Mouse (Mus musculus): ENCODE measurements around the gene Atxn1. TPM values are rescaled to one million over a fixed set of nuclear protein-coding genes. Genes with fewer than 3 reads are reported as not detected.

The Atxn1 gene
- polyA plus RNA-seq, 1 experiment, result 59.3 TPM

- no peak overlapping the region for H3K4me3 ChIP-seq (ENCODE audit: insufficient read depth, low read length)
- TF ChIP-seq CTCF (IDR thresholded peaks at IDR 0.05; ENCODE audit: borderline replicate concordance, insufficient read depth, low read length) (no peak), POLR2A (IDR thresholded peaks at IDR 0.05; ENCODE audit: low read depth, low read length) (no peak)
- H3K4me1 ChIP-seq (ENCODE audit: control insufficient read depth, insufficient read depth, low read length), result no peaks in the 10 kb centered on the region; the same call in 1 of the 2 replicates
- no peak overlapping the region for H3K27ac ChIP-seq (ENCODE audit: insufficient read depth, low read length)
Measured at GRCm38 (mm10) chr13:45629750-45630149, 335.1 kb downstream of the Atxn1 start.

- H3K4me1 ChIP-seq (ENCODE audit: control insufficient read depth, insufficient read depth, low read length), result no peaks in the 10 kb centered on the region; the same call in 1 of the 2 replicates
- no peak for TF ChIP-seq POLR2A (IDR thresholded peaks at IDR 0.05; ENCODE audit: low read depth, low read length)
- TF ChIP-seq CTCF (IDR thresholded peaks at IDR 0.05; ENCODE audit: borderline replicate concordance, insufficient read depth, low read length), result no peak
- H3K27ac ChIP-seq (ENCODE audit: insufficient read depth, low read length), result no peak overlapping the region
- H3K4me3 ChIP-seq (ENCODE audit: insufficient read depth, low read length), result no peak overlapping the region
Measured at GRCm38 (mm10) chr13:45628341-45628740, 336.5 kb downstream of the Atxn1 start.

- Histone ChIP-seq H3K4me3 (ENCODE audit: insufficient read depth, low read length) (no peak overlapping the region), H3K27ac (ENCODE audit: insufficient read depth, low read length) (peak overlapping the region; percentile 72), H3K4me1 (ENCODE audit: control insufficient read depth, insufficient read depth, low read length) (no peaks in the 10 kb centered on the region; the same call in 1 of the 2 replicates)
- no peak for TF ChIP-seq POLR2A (IDR thresholded peaks at IDR 0.05; ENCODE audit: low read depth, low read length)
- TF ChIP-seq CTCF (IDR thresholded peaks at IDR 0.05; ENCODE audit: borderline replicate concordance, insufficient read depth, low read length), result no peak
Measured at GRCm38 (mm10) chr13:45627206-45627751, 337.5 kb downstream of the Atxn1 start.

DNA sequence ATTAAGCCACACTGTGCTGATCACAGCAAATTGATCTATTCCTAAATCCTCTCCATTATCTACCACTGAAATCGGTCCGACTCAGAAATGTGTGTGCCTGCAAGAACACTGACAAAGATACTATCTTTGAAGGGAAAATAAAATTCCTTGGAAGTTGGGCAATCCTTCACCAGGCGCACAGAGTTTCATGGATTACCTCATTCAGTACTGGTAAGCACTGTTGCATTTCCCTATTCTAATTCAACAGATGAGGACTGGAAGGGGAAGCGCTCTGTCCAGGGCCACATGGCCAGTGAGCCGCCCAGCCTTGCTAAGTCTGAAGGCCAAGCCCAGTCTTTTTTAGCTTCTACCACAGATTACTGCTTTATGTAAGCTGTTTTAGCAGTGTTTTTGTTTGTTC is 339.1 kb downstream of the Atxn1 start:
- H3K27ac ChIP-seq (ENCODE audit: insufficient read depth, low read length), result no peak overlapping the region
- TF ChIP-seq CTCF (IDR thresholded peaks at IDR 0.05; ENCODE audit: borderline replicate concordance, insufficient read depth, low read length), result no peak
- no peak for TF ChIP-seq POLR2A (IDR thresholded peaks at IDR 0.05; ENCODE audit: low read depth, low read length)
- H3K4me1 ChIP-seq (ENCODE audit: control insufficient read depth, insufficient read depth, low read length), result no peaks in the 10 kb centered on the region; the same call in 1 of the 2 replicates
- H3K4me3 ChIP-seq (ENCODE audit: insufficient read depth, low read length), result no peak overlapping the region

GRCm38 (mm10) chr13:45623846-45624245 is 341.0 kb downstream of the Atxn1 start:
- TF ChIP-seq CTCF (IDR thresholded peaks at IDR 0.05; ENCODE audit: borderline replicate concordance, insufficient read depth, low read length), result no peak
- TF ChIP-seq POLR2A (IDR thresholded peaks at IDR 0.05; ENCODE audit: low read depth, low read length), result no peak
- Histone ChIP-seq H3K4me3 (ENCODE audit: insufficient read depth, low read length) (no peak overlapping the region), H3K4me1 (ENCODE audit: control insufficient read depth, insufficient read depth, low read length) (no peaks in the 10 kb centered on the region; the same call in 1 of the 2 replicates), H3K27ac (ENCODE audit: insufficient read depth, low read length) (peak overlapping the region; percentile 67)

DNA sequence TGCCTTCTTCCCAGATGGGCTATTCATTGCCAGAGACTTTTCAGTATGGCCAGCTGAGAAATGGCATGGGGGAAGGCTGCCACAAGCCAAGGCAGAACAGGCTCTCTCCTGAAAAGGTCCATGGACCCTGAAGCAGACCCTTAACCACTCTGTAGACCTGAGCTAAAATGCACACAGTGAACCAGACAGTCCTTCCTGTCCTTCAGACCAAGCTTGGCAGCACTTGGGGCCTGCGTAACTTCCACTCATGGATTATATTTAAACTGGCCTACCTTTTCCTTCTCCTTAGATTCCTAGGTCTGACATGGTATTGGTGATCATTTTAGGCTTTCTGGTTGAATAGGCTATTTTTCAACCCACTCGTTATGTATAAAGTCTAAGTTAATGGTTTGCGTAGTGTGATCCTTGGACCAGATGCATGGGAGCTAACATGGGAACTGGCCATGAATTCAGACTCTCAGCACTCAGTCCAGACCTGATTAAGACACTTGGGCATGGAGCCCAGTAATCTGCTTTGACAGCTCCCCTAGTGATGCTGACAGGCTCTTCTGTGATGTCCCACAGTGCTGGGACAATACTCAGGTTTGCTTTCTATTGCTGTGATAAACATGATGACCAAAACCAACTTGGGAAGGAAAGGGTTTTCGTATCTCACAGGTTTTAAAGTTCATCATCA is 341.8 kb downstream of the Atxn1 start:
- H3K27ac ChIP-seq (ENCODE audit: insufficient read depth, low read length), result peak overlapping the region; percentile 67; the same call in 1 of the 2 replicates
- no peak for TF ChIP-seq CTCF (IDR thresholded peaks at IDR 0.05; ENCODE audit: borderline replicate concordance, insufficient read depth, low read length)
- no peak for TF ChIP-seq POLR2A (IDR thresholded peaks at IDR 0.05; ENCODE audit: low read depth, low read length)
- H3K4me1 ChIP-seq (ENCODE audit: control insufficient read depth, insufficient read depth, low read length), result no peaks in the 10 kb centered on the region; the same call in 1 of the 2 replicates
- H3K4me3 ChIP-seq (ENCODE audit: insufficient read depth, low read length), result no peak overlapping the region

DNA sequence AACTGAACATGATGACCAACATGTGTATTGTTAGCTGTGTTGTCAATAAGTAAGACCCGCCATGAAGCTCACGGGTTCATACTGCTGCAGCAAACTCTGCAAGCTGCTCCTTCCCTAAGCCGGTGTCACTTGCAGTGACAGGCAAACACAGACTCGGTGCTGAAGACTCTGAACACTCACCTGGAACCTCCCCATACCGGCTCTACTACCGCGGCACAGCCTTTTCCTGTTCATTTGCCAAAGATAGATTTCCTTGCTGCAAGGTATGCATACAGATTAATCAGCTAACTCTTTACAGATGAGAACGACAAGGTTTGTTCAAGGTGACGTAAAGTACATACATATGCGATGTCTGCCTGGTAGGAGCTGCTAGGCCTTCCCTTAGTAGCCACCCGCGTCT is 344.1 kb downstream of the Atxn1 start:
- no peak overlapping the region for H3K27ac ChIP-seq (ENCODE audit: insufficient read depth, low read length)
- no peak overlapping the region for H3K4me3 ChIP-seq (ENCODE audit: insufficient read depth, low read length)
- TF ChIP-seq CTCF (IDR thresholded peaks at IDR 0.05; ENCODE audit: borderline replicate concordance, insufficient read depth, low read length) (no peak), POLR2A (IDR thresholded peaks at IDR 0.05; ENCODE audit: low read depth, low read length) (no peak)
- H3K4me1 ChIP-seq (ENCODE audit: control insufficient read depth, insufficient read depth, low read length), result no peaks in the 10 kb centered on the region

DNA sequence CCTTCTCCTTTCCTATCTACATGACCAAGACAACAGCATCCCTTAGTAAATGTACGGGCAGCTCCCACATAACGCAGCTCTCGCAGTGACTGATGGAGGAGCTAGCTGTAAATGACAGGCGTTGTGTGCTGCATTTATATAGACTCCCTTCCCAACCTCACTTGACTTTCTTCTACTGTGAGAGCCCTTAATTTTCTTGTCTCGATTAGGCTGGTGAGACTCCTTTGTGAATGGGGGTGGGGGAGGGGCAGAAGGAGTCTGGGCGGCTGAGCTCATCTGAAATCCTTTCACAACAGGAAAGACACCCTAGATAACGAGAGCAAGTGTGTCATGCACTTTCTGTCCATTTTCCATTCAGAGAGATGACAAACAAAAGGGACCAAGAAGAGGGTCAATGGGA is 344.5 kb downstream of the Atxn1 start:
- H3K4me1 ChIP-seq (ENCODE audit: control insufficient read depth, insufficient read depth, low read length), result no peaks in the 10 kb centered on the region
- no peak overlapping the region for H3K4me3 ChIP-seq (ENCODE audit: insufficient read depth, low read length)
- H3K27ac ChIP-seq (ENCODE audit: insufficient read depth, low read length), result no peak overlapping the region
- TF ChIP-seq CTCF (IDR thresholded peaks at IDR 0.05; ENCODE audit: borderline replicate concordance, insufficient read depth, low read length) (no peak), POLR2A (IDR thresholded peaks at IDR 0.05; ENCODE audit: low read depth, low read length) (no peak)

- no peak overlapping the region for H3K4me3 ChIP-seq (ENCODE audit: insufficient read depth, low read length)
- H3K27ac ChIP-seq (ENCODE audit: insufficient read depth, low read length), result no peak overlapping the region
- TF ChIP-seq CTCF (IDR thresholded peaks at IDR 0.05; ENCODE audit: borderline replicate concordance, insufficient read depth, low read length) (no peak), POLR2A (IDR thresholded peaks at IDR 0.05; ENCODE audit: low read depth, low read length) (no peak)
Measured at GRCm38 (mm10) chr13:45617988-45618387, 346.8 kb downstream of the Atxn1 start.

DNA sequence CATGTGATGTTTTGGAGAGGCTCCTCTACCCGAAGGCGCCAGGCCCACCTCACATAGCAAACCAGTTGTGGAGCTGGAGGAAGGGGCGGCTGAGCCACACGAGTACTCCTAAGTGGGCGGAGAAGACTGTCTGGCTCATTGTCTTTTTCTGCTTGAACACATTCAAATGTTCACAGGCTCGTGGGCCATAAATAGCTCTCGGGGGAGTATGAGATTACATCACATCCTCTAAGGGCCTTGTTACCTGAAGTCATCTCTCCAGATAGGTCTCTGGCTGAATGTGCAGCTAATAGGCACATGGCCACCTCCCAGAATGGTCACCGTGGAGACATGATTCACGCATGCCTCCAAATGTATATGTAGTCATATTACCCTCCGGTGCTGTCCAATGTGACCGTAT is 350.0 kb downstream of the Atxn1 start:
- H3K4me1 ChIP-seq (ENCODE audit: control insufficient read depth, insufficient read depth, low read length), result 0 out of 2 replicates have a peak, but pooled peaks cover 3% of the 10 kb centered on the region
- H3K27ac ChIP-seq (ENCODE audit: insufficient read depth, low read length), result peak overlapping the region; percentile 47; the same call in 1 of the 2 replicates
- no peak for TF ChIP-seq POLR2A (IDR thresholded peaks at IDR 0.05; ENCODE audit: low read depth, low read length)
- TF ChIP-seq CTCF (IDR thresholded peaks at IDR 0.05; ENCODE audit: borderline replicate concordance, insufficient read depth, low read length), result no peak
- H3K4me3 ChIP-seq (ENCODE audit: insufficient read depth, low read length), result no peak overlapping the region

More at GRCm38 (mm10) chr13:45617988-45618387, 346.8 kb downstream of the Atxn1 start:
- 0 out of 2 replicates have a peak, but pooled peaks cover 3% of the 10 kb centered on the region for H3K4me1 ChIP-seq (ENCODE audit: control insufficient read depth, insufficient read depth, low read length)
